Mouse (Mus musculus): ENCODE measurements at regions not wholly inside any gene's neighbourhood (a gene's known extent, or its start where the extent isn't known, plus 50 kb on each side); places are given as distances from the start of the nearest gene placed in this dataset.

DNA sequence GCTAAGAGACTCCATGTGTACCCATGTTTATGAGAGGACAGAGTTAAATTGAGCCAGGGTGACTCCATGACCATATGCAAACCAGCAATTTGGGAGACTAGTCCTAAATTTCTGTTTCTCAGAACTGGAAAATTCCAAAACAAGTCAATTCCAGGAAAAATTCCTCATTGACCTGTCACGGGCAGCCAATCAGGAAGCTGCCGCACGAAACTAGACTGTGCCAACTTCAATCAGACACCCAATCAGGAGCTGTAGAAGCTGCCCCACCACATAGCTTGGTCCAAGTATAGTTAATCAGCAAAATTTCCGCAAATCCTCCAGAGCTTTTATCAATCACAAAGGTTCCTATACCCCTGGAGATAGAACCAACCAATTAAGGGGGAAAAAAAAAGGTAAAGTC is 331.5 kb upstream of the Tmem229a start:
- no peak for DNase-seq (ENCODE audit: low read depth, low spot score)
- Histone ChIP-seq H3K9me3 (replicated peaks; ENCODE audit: insufficient read depth, low read length) (no peaks in the 10 kb centered on the region), H3K4me1 (ENCODE audit: control insufficient read depth in 1 of 2, insufficient read depth in 2 of 2, low read length in 2 of 2) (no peaks in the 10 kb centered on the region), H3K79me2 (ENCODE audit: control insufficient read depth, insufficient read depth, low read length, poor library complexity) (no peaks in the 10 kb centered on the region), H3K36me3 (ENCODE audit: control insufficient read depth in 1 of 2, insufficient read depth in 2 of 2, low read length in 2 of 2) (no peaks in the 10 kb centered on the region), H3K27ac (ENCODE audit: control insufficient read depth, low read depth, low read length) (no peak overlapping the region), H3K27me3 (ENCODE audit: control insufficient read depth in 1 of 2, insufficient read depth in 2 of 2, low read length in 2 of 2) (no peaks in the 10 kb centered on the region), H3K4me3 (ENCODE audit: control insufficient read depth in 1 of 2, insufficient read depth in 1 of 2, low read depth in 2 of 2, low read length in 2 of 2) (no peak overlapping the region), H3K9ac (ENCODE audit: control insufficient read depth, low read depth, low read length, poor library complexity, severe bottlenecking) (no peak overlapping the region)
- TF ChIP-seq RAD21 (IDR thresholded peaks at IDR 0.05; ENCODE audit: low read depth, low read length) (no peak), CHD1 (IDR thresholded peaks at IDR 0.05; ENCODE audit: low read depth, low read length) (no peak), KAT2A (conservative IDR thresholded peaks at IDR 0.05; ENCODE audit: low read depth, low read length) (no peak), MAFK (IDR thresholded peaks at IDR 0.05; ENCODE audit: borderline replicate concordance, low read depth, low read length) (no peak), E2F4 (IDR thresholded peaks at IDR 0.05; ENCODE audit: borderline replicate concordance, low read depth, low read length) (no peak), POLR2AphosphoS2 (IDR thresholded peaks at IDR 0.05; ENCODE audit: low read length) (no peak), NELFE (IDR thresholded peaks at IDR 0.05; ENCODE audit: low read depth, low read length) (no peak), POLR2AphosphoS5 (IDR thresholded peaks at IDR 0.05; ENCODE audit: borderline replicate concordance, low read depth, low read length) (no peak), USF2 (IDR thresholded peaks at IDR 0.05; ENCODE audit: borderline replicate concordance in 1 of 2, insufficient read depth in 1 of 2, low read depth in 1 of 2, low read length in 2 of 2) (no peak), ZNF384 (IDR thresholded peaks at IDR 0.05; ENCODE audit: low read depth, low read length) (no peak), GABPA (IDR thresholded peaks at IDR 0.05; ENCODE audit: low read depth, low read length) (no peak), CTCF (IDR thresholded peaks at IDR 0.05 in 2 of 3, conservative IDR thresholded peaks at IDR 0.05 in 1 of 3; ENCODE audit: control insufficient read depth in 1 of 3, insufficient read depth in 1 of 3, low read depth in 2 of 3, low read length in 3 of 3, poor library complexity in 1 of 3, severe bottlenecking in 1 of 3) (no peak), SIN3A (IDR thresholded peaks at IDR 0.05; ENCODE audit: low read length) (no peak)

DNA sequence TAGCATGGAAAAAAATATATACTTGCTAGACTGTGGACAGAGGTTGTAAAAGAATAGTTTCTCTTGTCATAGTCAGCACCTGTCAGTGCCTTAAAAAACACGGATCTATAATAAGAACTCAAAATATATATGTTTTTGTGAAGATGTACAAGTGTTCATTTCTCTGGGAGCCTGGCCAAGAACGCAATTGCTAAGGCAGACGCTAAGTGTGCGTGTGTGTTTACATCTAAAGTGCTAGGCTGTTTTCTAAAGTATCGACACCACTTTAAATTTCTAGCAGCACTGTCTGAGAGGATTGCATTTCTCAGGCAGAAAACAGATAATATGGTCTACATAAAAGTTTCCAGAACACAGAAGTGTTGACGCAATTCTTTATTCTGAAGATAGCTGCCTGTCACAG is 330.2 kb upstream of the Tmem229a start:
- no peak overlapping the region for H3K9ac ChIP-seq (ENCODE audit: control insufficient read depth, low read depth, low read length, poor library complexity, severe bottlenecking)
- TF ChIP-seq USF2 (IDR thresholded peaks at IDR 0.05; ENCODE audit: borderline replicate concordance in 1 of 2, insufficient read depth in 1 of 2, low read depth in 1 of 2, low read length in 2 of 2) (no peak), GABPA (IDR thresholded peaks at IDR 0.05; ENCODE audit: low read depth, low read length) (no peak), TAL1 (IDR thresholded peaks at IDR 0.05; ENCODE audit: low read length) (no peak), POLR2A (IDR thresholded peaks at IDR 0.05; ENCODE audit: control insufficient read depth in 1 of 2, insufficient read depth in 1 of 2, low read depth in 1 of 2, low read length in 2 of 2, poor library complexity in 1 of 2) (no peak), ELF1 (IDR thresholded peaks at IDR 0.05; ENCODE audit: low read depth, low read length) (no peak), ETS1 (IDR thresholded peaks at IDR 0.05; ENCODE audit: low read depth, low read length) (no peak), RCOR1 (IDR thresholded peaks at IDR 0.05; ENCODE audit: low read depth, low read length) (no peak), POLR2AphosphoS2 (IDR thresholded peaks at IDR 0.05; ENCODE audit: low read length) (no peak), E2F4 (IDR thresholded peaks at IDR 0.05; ENCODE audit: borderline replicate concordance, low read depth, low read length) (no peak), NELFE (IDR thresholded peaks at IDR 0.05; ENCODE audit: low read depth, low read length) (no peak), MAZ (IDR thresholded peaks at IDR 0.05; ENCODE audit: low read depth, low read length) (no peak), MYC (IDR thresholded peaks at IDR 0.05; ENCODE audit: low read depth, low read length) (no peak), RAD21 (IDR thresholded peaks at IDR 0.05; ENCODE audit: low read depth, low read length) (no peak), ZMIZ1 (IDR thresholded peaks at IDR 0.05; ENCODE audit: low read depth, low read length) (no peak), SMC3 (IDR thresholded peaks at IDR 0.05; ENCODE audit: low read depth, low read length) (no peak), MEF2A (IDR thresholded peaks at IDR 0.05; ENCODE audit: extremely low read depth, insufficient replicate concordance, low read depth, low read length, poor library complexity, severe bottlenecking) (no peak), MXI1 (IDR thresholded peaks at IDR 0.05; ENCODE audit: low read depth, low read length) (no peak), NRF1 (IDR thresholded peaks at IDR 0.05; ENCODE audit: insufficient read depth, low read depth, low read length, poor library complexity, severe bottlenecking) (no peak), CTCF (IDR thresholded peaks at IDR 0.05 in 2 of 3, conservative IDR thresholded peaks at IDR 0.05 in 1 of 3; ENCODE audit: control insufficient read depth in 1 of 3, insufficient read depth in 1 of 3, low read depth in 2 of 3, low read length in 3 of 3, poor library complexity in 1 of 3, severe bottlenecking in 1 of 3) (no peak), JUND (IDR thresholded peaks at IDR 0.05; ENCODE audit: low read depth, low read length) (no peak)
- H3K4me1 ChIP-seq (ENCODE audit: control insufficient read depth in 1 of 2, insufficient read depth in 2 of 2, low read length in 2 of 2): no peaks in the 10 kb centered on the region
- DNase-seq (ENCODE audit: low read depth, low spot score): no peak
- no peaks in the 10 kb centered on the region for H3K9me3 ChIP-seq (replicated peaks; ENCODE audit: insufficient read depth, low read length)
- H3K4me3 ChIP-seq (ENCODE audit: control insufficient read depth in 1 of 2, insufficient read depth in 1 of 2, low read depth in 2 of 2, low read length in 2 of 2): no peak overlapping the region
- H3K27ac ChIP-seq (ENCODE audit: control insufficient read depth, low read depth, low read length): no peak overlapping the region
- H3K36me3 ChIP-seq (ENCODE audit: control insufficient read depth in 1 of 2, insufficient read depth in 2 of 2, low read length in 2 of 2): no peaks in the 10 kb centered on the region
- H3K79me2 ChIP-seq (ENCODE audit: control insufficient read depth, insufficient read depth, low read length, poor library complexity): no peaks in the 10 kb centered on the region
- H3K27me3 ChIP-seq (ENCODE audit: control insufficient read depth in 1 of 2, insufficient read depth in 2 of 2, low read length in 2 of 2): no peaks in the 10 kb centered on the region
